Mouse (Mus musculus) liver, embryonic 14.5 days (tissue): ENCODE results near the gene Ssbp3.

Experiments
- CTCF ChIP-seq: IDR thresholded peaks from 2 replicates; pipeline ENCODE4 v1.5.1; 2016; ENCODE audit warnings: antibody characterized with exemption, low read depth, control low read depth
- EP300 ChIP-seq: IDR thresholded peaks from 2 replicates; pipeline ENCODE4 v1.6.1; 2016; ENCODE audit warnings: antibody characterized with exemption, low read depth

DNA sequence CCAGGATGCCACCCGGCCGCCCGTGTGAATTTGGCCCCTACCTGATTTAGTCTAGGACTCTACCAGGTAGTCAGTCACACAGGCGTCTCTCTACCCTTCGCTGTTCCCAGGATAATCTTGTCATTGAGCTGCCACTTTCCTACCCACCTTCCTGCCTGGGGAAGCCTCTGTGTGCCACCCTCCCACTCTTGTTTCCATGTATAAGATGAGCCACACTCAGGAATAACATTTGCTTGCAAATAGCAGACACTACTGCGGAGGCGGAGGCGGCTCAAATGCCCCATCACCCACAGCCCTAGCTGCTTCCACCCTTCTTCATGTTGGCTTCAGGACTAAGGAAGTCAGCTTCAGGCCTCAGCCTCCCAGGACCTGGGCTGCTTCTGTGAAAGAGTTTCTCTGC lies 14.4 kb upstream of the Ssbp3 start:
- no peak for TF ChIP-seq EP300
- no peak for TF ChIP-seq CTCF
